Mouse (Mus musculus) limb, embryonic 13.5 days (tissue): ENCODE results near the gene AU018091. TPM values are rescaled to one million over a fixed set of nuclear protein-coding genes. Genes with fewer than 3 reads are reported as not detected.
"Not testable (repeated sequence)": the region's sequence is repeated elsewhere in the genome, so short reads cannot be mapped to it uniquely, and the experiment has no call there.

Experiments used
- ATAC-seq: fragments of 200-750 bp; cut with Nextera tagmentation; 2 replicates; pipeline ENCODE4 v1.8.0; 2017; ENCODE audit warnings: low read depth, moderate number of reproducible peaks, moderate TSS enrichment; ENCODE audit not compliant: low FRiP score
- H3K27ac ChIP-seq: fragments of 300-500 bp; sonication (generic); 2 replicates; pipeline ENCODE4 v1.5.1; 2015; ENCODE audit warnings: inconsistent platforms, mild to moderate bottlenecking, moderate library complexity
- H3K27me3 ChIP-seq: fragments of 300-500 bp; sonication (generic); 2 replicates; pipeline ENCODE4 v1.6.1; 2015; ENCODE audit warnings: mild to moderate bottlenecking, inconsistent platforms
- H3K36me3 ChIP-seq: fragments of 300-500 bp; sonication (generic); 2 replicates; pipeline ENCODE4 v1.6.1; 2015; ENCODE audit warnings: inconsistent platforms, mild to moderate bottlenecking, moderate library complexity
- H3K4me1 ChIP-seq: fragments of 300-500 bp; sonication (generic); 2 replicates; pipeline ENCODE4 v1.6.1; 2015; ENCODE audit warnings: inconsistent platforms
- H3K4me2 ChIP-seq: fragments of 300-500 bp; sonication (generic); replicated peaks from 2 replicates; pipeline ENCODE4 v1.6.1; 2015; ENCODE audit warnings: inconsistent platforms, mild to moderate bottlenecking, moderate library complexity
- H3K4me3 ChIP-seq: fragments of 300-500 bp; sonication (generic); 2 replicates; pipeline ENCODE4 v1.5.1; 2015; ENCODE audit warnings: moderate library complexity, mild to moderate bottlenecking, inconsistent platforms
- H3K9ac ChIP-seq: fragments of 300-500 bp; sonication (generic); 2 replicates; pipeline ENCODE4 v1.6.1; 2015; ENCODE audit warnings: mild to moderate bottlenecking, inconsistent platforms
- H3K9me3 ChIP-seq: fragments of 300-500 bp; sonication (generic); 2 replicates; pipeline ENCODE4 v1.6.1; 2016; ENCODE audit warnings: inconsistent platforms
- WGBS: fragments of 180-500 bp; shearing (Covaris S2); methylation state at CpG from one replicate; pipeline ENCODE4 v1.1.7; 2015; 5-methylcytosine and 5-hydroxymethylcytosine counted together
- microRNA counts: library from miRNA; unstranded; fragments of <30 nt; microRNA quantifications from one replicate; lab custom pipeline; 2016
- microRNA-seq: library from miRNA; unstranded; fragments of <30 nt; microRNA quantifications from one replicate; pipeline ENCODE4, GENCODE M21; 2016
- polyA plus RNA-seq: library from polyadenylated mRNA; unstranded; fragments of >200 nt; fragmentation: Nextera tagmentation; extraction: Ambion mirVana; gene quantifications from 2 replicates; pipeline ENCODE4 v1.2.1, GENCODE M21; 2015

Gene AU018091
- polyA plus RNA-seq, 1 experiment from 2014 or later, result 0.48 TPM

- Histone ChIP-seq H3K4me2 (no peak overlapping the region), H3K27ac (no peak overlapping the region), H3K9me3 (no peaks in the 10 kb centered on the region), H3K9ac (no peak overlapping the region), H3K4me3 (no peak overlapping the region), H3K27me3 (no peaks in the 10 kb centered on the region), H3K4me1 (no peaks in the 10 kb centered on the region), H3K36me3 (no peaks in the 10 kb centered on the region)
- 79% methylated on average over 6 of the region's 6 CpGs for WGBS
- no peak for ATAC-seq
These were observed 4.6 kb downstream of the AU018091 start for GRCm38 (mm10) chr7:3164381-3164780.

- H3K27me3 ChIP-seq, result no peaks in the 10 kb centered on the region
- no peak overlapping the region for H3K27ac ChIP-seq
- peaks cover 6% of the 10 kb centered on the region; the same call in 1 of the 2 replicates for H3K9me3 ChIP-seq
- WGBS, result 76% methylated on average over 1 of the region's 1 CpGs
- no peak overlapping the region for H3K4me2 ChIP-seq
- no peaks in the 10 kb centered on the region for H3K36me3 ChIP-seq
- ATAC-seq, result no peak
- no peak overlapping the region for H3K9ac ChIP-seq
- H3K4me3 ChIP-seq, result no peak overlapping the region
- H3K4me1 ChIP-seq, result no peaks in the 10 kb centered on the region
These were observed 18.6 kb downstream of the AU018091 start for GRCm38 (mm10) chr7:3150376-3150775.

- no peaks in the 10 kb centered on the region for H3K36me3 ChIP-seq
- H3K4me3 ChIP-seq, result no peak overlapping the region
- no peak overlapping the region for H3K9ac ChIP-seq
- H3K4me1 ChIP-seq, result no peaks in the 10 kb centered on the region
- H3K27me3 ChIP-seq, result no peaks in the 10 kb centered on the region
- no peak for ATAC-seq
- H3K27ac ChIP-seq, result no peak overlapping the region
- H3K9me3 ChIP-seq, result peaks cover 2% of the 10 kb centered on the region; the same call in 1 of the 2 replicates
- no peak overlapping the region for H3K4me2 ChIP-seq
These were observed 22.9 kb downstream of the AU018091 start for GRCm38 (mm10) chr7:3146072-3146471.

DNA sequence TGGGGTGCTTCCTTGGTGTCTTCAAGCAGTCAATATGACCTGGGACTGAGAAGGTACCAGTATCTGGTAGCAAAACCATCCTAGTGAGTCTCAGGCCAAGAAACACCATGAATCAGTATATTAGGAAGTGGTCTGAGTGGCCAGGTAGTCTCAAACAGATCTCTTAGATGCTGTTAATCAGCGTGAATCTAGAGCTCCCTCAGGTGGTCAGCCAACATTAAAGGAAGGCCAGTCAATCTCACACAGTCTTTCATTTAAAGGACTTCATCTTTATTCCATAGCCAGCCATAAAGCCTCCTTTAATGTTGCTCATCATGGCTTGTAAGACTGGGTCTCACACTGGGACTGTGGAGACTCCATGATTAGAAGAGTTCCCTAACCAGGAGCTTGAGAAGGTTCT lies 25.7 kb downstream of the AU018091 start:
- H3K27ac ChIP-seq, result no peak overlapping the region
- no peaks in the 10 kb centered on the region for H3K27me3 ChIP-seq
- 12% methylated on average over 1 of the region's 1 CpGs for WGBS
- no peak for ATAC-seq
- no peak overlapping the region for H3K4me2 ChIP-seq
- H3K9ac ChIP-seq, result no peak overlapping the region
- H3K9me3 ChIP-seq, result peaks cover 9% of the 10 kb centered on the region
- no peak overlapping the region for H3K4me3 ChIP-seq
- no peaks in the 10 kb centered on the region for H3K36me3 ChIP-seq
- no peaks in the 10 kb centered on the region for H3K4me1 ChIP-seq

GRCm38 (mm10) chr7:3135606-3136005 lies 33.4 kb downstream of the AU018091 start:
- ATAC-seq, result no peak
- no peak overlapping the region for H3K9ac ChIP-seq
- H3K4me1 ChIP-seq, result no peaks in the 10 kb centered on the region
- H3K36me3 ChIP-seq, result no peaks in the 10 kb centered on the region
- WGBS, result 77% methylated on average over 4 of the region's 4 CpGs
- no peak overlapping the region for H3K27ac ChIP-seq
- H3K27me3 ChIP-seq, result no peaks in the 10 kb centered on the region
- H3K9me3 ChIP-seq, result peaks cover 21% of the 10 kb centered on the region
- H3K4me2 ChIP-seq, result no peak overlapping the region
- H3K4me3 ChIP-seq, result no peak overlapping the region

DNA sequence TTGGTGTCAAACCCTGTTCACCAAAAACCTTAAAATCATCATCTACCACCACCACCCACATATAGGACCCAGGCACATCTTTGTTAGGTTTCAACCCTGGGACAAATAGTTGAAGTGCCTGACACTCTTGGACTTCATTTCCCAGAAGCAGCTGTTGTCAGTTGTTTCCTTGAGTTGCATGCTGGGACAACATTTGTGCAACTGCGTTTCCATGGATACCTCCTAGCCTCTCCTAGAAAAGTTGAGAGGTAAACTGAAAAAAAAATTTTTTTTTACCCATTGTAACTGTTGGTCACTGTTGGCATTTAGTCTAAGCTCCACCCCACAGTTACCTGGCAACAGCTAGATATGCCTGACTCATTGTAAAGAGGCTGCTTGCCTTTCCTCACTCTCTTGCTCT lies 34.3 kb downstream of the AU018091 start:
- Histone ChIP-seq H3K9ac (no peak overlapping the region), H3K4me1 (no peaks in the 10 kb centered on the region), H3K9me3 (peaks cover 16% of the 10 kb centered on the region; the same call in 1 of the 2 replicates), H3K4me2 (no peak overlapping the region), H3K27ac (no peak overlapping the region), H3K36me3 (no peaks in the 10 kb centered on the region), H3K27me3 (no peaks in the 10 kb centered on the region), H3K4me3 (no peak overlapping the region)
- no peak for ATAC-seq
- 71% methylated on average over 1 of the region's 1 CpGs for WGBS

DNA sequence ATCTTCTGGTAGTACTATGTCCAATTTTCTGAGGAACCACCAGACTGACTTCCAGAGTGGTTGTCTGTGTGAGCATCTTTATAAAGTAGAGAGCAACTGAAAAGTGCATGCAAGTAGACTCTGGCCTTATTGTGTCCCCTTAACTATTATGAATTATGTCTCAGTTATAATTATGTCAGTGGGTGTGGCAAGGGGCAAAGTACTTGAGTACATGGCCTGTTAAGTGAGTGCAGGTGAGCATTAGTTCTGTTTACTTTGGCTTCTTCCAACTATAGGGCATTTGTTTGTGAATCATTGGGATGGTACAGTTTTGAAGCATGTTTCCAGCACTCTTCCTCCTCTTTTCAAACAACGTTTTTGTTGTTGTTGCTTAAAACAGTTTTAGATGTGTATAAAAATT lies 38.7 kb downstream of the AU018091 start:
- Histone ChIP-seq H3K9me3 (peaks cover 16% of the 10 kb centered on the region; the same call in 1 of the 2 replicates), H3K27ac (no peak overlapping the region), H3K36me3 (no peaks in the 10 kb centered on the region), H3K4me3 (no peak overlapping the region), H3K4me2 (no peak overlapping the region), H3K27me3 (no peaks in the 10 kb centered on the region), H3K9ac (no peak overlapping the region), H3K4me1 (no peaks in the 10 kb centered on the region)
- WGBS, result 55% methylated on average over 1 of the region's 1 CpGs
- no peak for ATAC-seq

GRCm38 (mm10) chr7:3128564-3128963 lies 40.4 kb downstream of the AU018091 start:
- H3K27me3 ChIP-seq, H3K9me3 ChIP-seq, H3K4me3 ChIP-seq, H3K4me1 ChIP-seq, H3K27ac ChIP-seq, H3K4me2 ChIP-seq, H3K9ac ChIP-seq, H3K36me3 ChIP-seq, ATAC-seq: not testable (repeated sequence)

DNA sequence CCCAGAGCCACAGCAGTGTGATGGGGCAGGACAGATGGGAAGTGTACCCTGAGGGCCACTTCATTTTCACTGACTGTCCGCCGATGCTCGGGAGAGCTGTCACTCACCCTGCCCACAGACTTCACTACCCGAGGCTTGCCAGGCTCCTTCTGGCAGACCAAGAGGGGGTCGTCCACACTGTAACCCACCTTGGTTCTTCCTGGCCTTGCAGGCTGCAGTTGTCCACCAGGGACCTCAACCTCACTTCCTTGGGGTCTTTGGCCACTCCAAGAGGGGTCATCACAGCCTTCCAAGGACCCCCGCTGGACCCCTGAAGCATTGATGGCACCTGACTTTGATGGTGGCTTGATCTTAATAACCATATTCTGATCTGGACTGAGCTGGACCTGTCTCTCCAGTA lies 57.8 kb downstream of the AU018091 start:
- not testable (repeated sequence) for ATAC-seq, H3K9me3 ChIP-seq, H3K27ac ChIP-seq, H3K4me1 ChIP-seq, H3K36me3 ChIP-seq, H3K9ac ChIP-seq, H3K4me3 ChIP-seq, H3K4me2 ChIP-seq, H3K27me3 ChIP-seq
- no CpG with 5 or more reads among the region's 6 CpGs for WGBS

DNA sequence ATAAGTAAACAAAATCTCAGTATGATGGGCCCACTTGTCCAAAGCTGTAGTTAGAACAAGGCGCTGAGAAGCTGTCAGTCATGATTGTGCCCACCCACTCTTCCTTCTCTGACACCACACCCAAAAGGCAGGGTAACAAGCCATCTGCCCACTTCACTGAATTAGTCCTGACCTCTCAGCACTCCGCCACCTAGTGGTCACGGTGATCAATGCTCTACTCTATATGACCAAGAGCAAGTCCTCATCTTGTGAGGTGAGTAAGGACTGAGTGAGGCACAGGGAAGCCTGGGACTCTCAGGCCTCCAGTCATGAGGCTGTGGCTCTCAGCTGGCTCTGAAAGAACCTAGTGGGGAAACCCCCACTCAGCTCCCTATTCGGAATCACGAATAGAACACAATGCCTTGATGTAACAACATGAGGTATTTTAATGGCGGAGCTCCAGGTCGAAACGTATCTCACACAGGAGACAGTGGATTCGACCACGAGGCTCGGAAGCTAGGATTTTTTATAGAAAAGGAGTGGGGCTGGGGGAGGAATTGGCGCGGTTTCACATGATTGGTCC lies 62.4 kb downstream of the AU018091 start:
- H3K4me2 ChIP-seq, ATAC-seq, H3K27ac ChIP-seq, H3K27me3 ChIP-seq, H3K4me3 ChIP-seq, H3K4me1 ChIP-seq, H3K9ac ChIP-seq, H3K36me3 ChIP-seq, H3K9me3 ChIP-seq: not testable (repeated sequence)
- WGBS, result 66% methylated on average over 13 of the region's 13 CpGs

MicroRNA genes within 50 kb of the gene (microRNA counts, 519-probe panel; counts per million panel counts)
- microRNA mmu-miR-290-3p (lab: Ali Mortazavi, UCI), result 2,273 counts per million, percentile 32 among the panel's probes with 10 or more counts
- not detected for microRNA mmu-miR-290-5p (lab: Ali Mortazavi, UCI)
- microRNA mmu-miR-291a-3p (lab: Ali Mortazavi, UCI), result 1,976 counts per million, percentile 24 among the panel's probes with 10 or more counts
- not detected for microRNA mmu-miR-291a-5p (lab: Ali Mortazavi, UCI)
- microRNA mmu-miR-292-5p (lab: Ali Mortazavi, UCI), result not detected

Small RNA genes within 50 kb of the gene (microRNA-seq; reads per million reads assigned to microRNA genes)
- gene Mir290a (not detected), gene Mir290b (not detected), gene Mir291a (0.52 reads per million), gene Mir292 (not detected), gene Mir292b (not detected)

Other genes starting within 250 kb of the AU018091 start
- not detected in 2 replicates for gene Nlrp12, start 80.5 kb upstream of the AU018091 start, polyA plus RNA-seq
- gene Myadm, start 119.9 kb upstream of the AU018091 start, polyA plus RNA-seq, result 63.6 and 67.8 TPM in 2 replicates
- gene Prkcg, start 120.0 kb upstream of the AU018091 start, polyA plus RNA-seq, result 0.15 and 0.23 TPM in 2 replicates
- 3.8 and 4.1 TPM in 2 replicates for gene Cacng7, start 163.8 kb upstream of the AU018091 start, polyA plus RNA-seq
- 6.5 and 6.8 TPM in 2 replicates for gene Cacng8, start 221.5 kb upstream of the AU018091 start, polyA plus RNA-seq